Mouse (Mus musculus) G1E (cell line): ENCODE measurements around the gene Astn2.

Experiments used
- CTCF ChIP-seq: IDR thresholded peaks from 2 replicates; pipeline ENCODE4 v1.5.1; 2012; ENCODE audit warnings: low read depth, low read length, inconsistent platforms, mixed read lengths
- GATA2 ChIP-seq: IDR thresholded peaks from 2 replicates; pipeline ENCODE4 v1.6.1; 2012; ENCODE audit warnings: low read depth, low read length, inconsistent platforms, borderline replicate concordance
- TAL1 ChIP-seq: conservative IDR thresholded peaks from 2 replicates; pipeline ENCODE4 v1.6.1; 2012; ENCODE audit warnings: low read depth, low read length, inconsistent platforms, mixed read lengths

GRCm38 (mm10) chr4:66242683-66243082 lies 161.7 kb downstream of the Astn2 start:
- no peak for TF ChIP-seq GATA2
- no peak for TF ChIP-seq CTCF
- TF ChIP-seq TAL1: no peak
